Mouse (Mus musculus) olfactory bulb, adult 2 months (tissue): ENCODE results near the gene Abcb6. TPM values are rescaled to one million over a fixed set of nuclear protein-coding genes. Genes with fewer than 3 reads are reported as not detected.
A peak's percentile ranks its signal among the peaks of the same experiment; 100 is the strongest.

Experiments
- H3K27ac ChIP-seq: fragments of 200-500 bp; 2 replicates; pipeline ENCODE4 v1.5.1; 2012; ENCODE audit warnings: low read depth, low read length; ENCODE audit not compliant: insufficient read depth
- H3K4me1 ChIP-seq: fragments of 200-500 bp; 2 replicates; pipeline ENCODE4 v1.6.1; 2012; ENCODE audit warnings: low read length; ENCODE audit not compliant: control insufficient read depth, insufficient read depth
- H3K4me3 ChIP-seq: fragments of 200-500 bp; 2 replicates; pipeline ENCODE4 v1.5.1; 2012; ENCODE audit warnings: mild to moderate bottlenecking, low read depth, low read length, moderate library complexity; ENCODE audit not compliant: insufficient read depth
- CTCF ChIP-seq: fragments of 200-500 bp; IDR thresholded peaks from 2 replicates; pipeline ENCODE4 v1.5.1; 2012; ENCODE audit warnings: low read depth, mild to moderate bottlenecking, low read length, moderate library complexity; ENCODE audit not compliant: insufficient read depth
- POLR2A ChIP-seq: fragments of 200-500 bp; IDR thresholded peaks from 2 replicates; pipeline ENCODE4 v1.6.1; 2012; ENCODE audit warnings: mild to moderate bottlenecking, low read depth, low read length, moderate library complexity; ENCODE audit not compliant: insufficient read depth
- WGBS: fragments of 180-500 bp; shearing (Covaris S2); methylation state at CpG from one replicate; pipeline ENCODE4 v1.1.7; 2018; 5-methylcytosine and 5-hydroxymethylcytosine counted together
- polyA plus RNA-seq: library from polyadenylated mRNA; stranded (reverse); fragments of >200 nt; gene quantifications from 2 replicates; pipeline ENCODE4 v1.2.4, GENCODE M21; 2012; ENCODE audit warnings: low replicate concordance; ENCODE audit not compliant: missing spikeins, insufficient read depth, insufficient read length

The Abcb6 gene
- polyA plus RNA-seq, 1 experiment, result not detected

DNA sequence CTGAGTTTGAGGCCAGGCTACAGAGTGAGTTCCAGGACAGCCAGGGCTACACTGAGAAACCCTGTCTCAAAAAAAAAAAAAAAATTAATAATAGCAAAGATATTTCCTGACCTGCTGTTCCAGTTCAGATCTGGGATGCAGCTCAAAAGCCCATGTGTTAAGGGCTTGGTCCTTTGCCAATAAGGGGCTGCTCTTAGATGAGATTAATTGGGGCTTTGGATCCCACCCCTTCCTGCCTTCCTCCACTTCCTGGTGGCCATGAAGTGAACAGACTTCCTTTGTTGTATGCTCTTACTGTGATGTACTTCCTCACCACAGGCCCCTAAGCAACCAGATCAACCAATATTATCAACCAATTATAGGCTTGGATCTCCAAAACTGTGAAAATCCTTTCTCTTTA is 6.9 kb upstream of the Abcb6 start:
- TF ChIP-seq CTCF (no peak), POLR2A (no peak)
- Histone ChIP-seq H3K4me3 (no peak overlapping the region), H3K27ac (no peak overlapping the region), H3K4me1 (peaks cover 10% of the 10 kb centered on the region)

DNA sequence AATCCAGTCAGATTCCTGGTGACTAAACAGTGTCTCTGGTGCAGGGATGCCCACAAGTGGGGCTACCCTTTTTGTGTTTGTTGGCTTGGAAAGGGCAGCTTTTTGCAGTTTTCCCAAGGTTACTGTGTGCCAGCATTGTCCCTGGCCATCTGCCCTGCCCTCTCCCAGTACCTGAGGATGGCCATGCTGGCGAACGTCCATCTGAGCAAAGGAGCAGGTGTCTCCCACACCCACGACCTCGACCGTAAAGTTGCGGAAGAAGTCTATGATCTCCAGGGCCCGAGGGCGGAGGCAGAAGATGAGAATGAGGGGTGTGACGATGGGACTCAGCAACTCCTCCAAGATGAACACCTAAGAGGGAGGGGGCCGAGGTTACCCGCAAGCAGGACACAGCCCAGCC is 5.3 kb upstream of the Abcb6 start:
- TF ChIP-seq CTCF (no peak), POLR2A (no peak)
- Histone ChIP-seq H3K4me3 (no peak overlapping the region), H3K4me1 (peaks cover 6% of the 10 kb centered on the region), H3K27ac (no peak overlapping the region)
- 92% methylated on average over 11 of the region's 11 CpGs for WGBS

DNA sequence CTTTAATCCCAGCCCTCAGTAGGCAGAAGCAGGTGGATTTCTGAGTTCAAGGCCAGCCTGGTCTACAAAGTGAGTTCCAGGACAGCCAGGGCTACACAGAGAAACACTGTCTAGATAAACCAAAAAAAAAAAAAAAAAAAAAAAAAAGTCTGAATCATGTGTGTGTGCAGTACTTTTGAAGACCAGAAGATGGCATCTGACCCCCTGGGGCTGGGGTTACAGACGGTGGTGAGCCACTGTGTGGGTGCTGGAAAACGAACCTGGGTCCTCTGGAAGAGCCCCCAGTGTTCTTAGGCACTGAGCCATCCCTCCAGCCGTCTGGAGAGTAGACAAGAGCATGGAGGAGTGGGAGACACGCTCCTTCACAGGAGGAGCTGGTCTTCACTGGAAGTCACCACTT is 2.0 kb upstream of the Abcb6 start:
- TF ChIP-seq CTCF, result no peak; the same call in 1 of the 2 replicates
- no peak for TF ChIP-seq POLR2A
- WGBS, result 73% methylated on average over 4 of the region's 4 CpGs
- Histone ChIP-seq H3K27ac (no peak overlapping the region), H3K4me3 (no peak overlapping the region), H3K4me1 (peaks cover 11% of the 10 kb centered on the region)

DNA sequence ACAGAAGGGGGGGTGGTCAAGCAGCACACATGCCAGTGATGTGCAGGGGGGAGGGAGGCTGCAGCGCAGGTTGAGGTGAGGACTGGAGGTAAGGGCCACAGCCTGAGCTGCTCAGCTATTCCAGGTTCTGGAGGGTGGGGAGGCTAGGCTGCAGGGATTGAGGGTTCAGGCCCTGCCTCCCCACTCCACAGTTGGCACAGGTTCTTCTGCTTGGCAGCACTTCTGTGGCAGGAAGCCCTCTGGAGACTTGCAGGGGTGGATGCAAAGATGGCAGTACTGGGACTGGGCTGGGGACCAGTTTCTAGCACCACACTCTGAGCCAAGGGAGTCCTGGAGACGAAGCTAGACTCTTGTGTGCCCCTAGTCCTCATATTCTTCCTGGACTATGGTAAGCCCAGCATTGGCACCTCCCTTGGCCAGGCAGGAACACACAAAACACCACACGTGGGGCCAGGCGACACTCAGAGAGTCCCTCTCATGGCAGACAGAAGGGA is 1.2 kb upstream of the Abcb6 start:
- WGBS, result 73% methylated on average over 4 of the region's 4 CpGs
- H3K4me3 ChIP-seq, result no peak overlapping the region
- H3K27ac ChIP-seq, result no peak overlapping the region
- TF ChIP-seq POLR2A, result no peak
- no peak for TF ChIP-seq CTCF
- peaks cover 11% of the 10 kb centered on the region for H3K4me1 ChIP-seq

DNA sequence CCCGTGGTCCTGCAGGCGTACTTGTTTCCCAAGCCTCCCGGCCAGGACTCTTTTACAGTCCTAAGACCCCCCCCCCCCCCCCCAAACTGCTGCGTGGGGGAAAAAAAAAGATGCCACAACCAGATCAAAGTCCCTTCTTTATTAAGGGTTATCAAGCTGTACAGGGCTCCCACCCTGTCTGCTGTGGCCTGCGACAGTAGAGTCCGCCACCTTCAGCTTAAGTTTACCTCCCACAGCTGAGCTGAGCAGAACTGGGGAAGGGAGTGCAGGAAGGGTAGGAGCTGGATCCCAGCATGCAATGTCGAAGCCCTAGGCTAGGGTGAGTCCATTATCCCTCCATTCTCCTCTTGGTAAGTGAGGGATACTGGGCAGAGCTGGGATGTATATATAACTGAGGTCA is 549 bp upstream of the Abcb6 start:
- TF ChIP-seq CTCF, result no peak
- TF ChIP-seq POLR2A, result no peak
- Histone ChIP-seq H3K4me3 (no peak overlapping the region), H3K27ac (no peak overlapping the region), H3K4me1 (peaks cover 11% of the 10 kb centered on the region)
- whole genome bisulfite sequencing, result 29% methylated on average over 7 of the region's 7 CpGs

- WGBS, result 2% methylated on average over 23 of the region's 23 CpGs
- TF ChIP-seq CTCF (no peak), POLR2A (no peak; the same call in 1 of the 2 replicates)
- H3K27ac ChIP-seq, result no peak overlapping the region
- H3K4me1 ChIP-seq, result peaks cover 11% of the 10 kb centered on the region
- H3K4me3 ChIP-seq, result peak overlapping the region; percentile 70
Observed at GRCm38 (mm10) chr1:75179334-75180104, 673 bp downstream of the Abcb6 start.

DNA sequence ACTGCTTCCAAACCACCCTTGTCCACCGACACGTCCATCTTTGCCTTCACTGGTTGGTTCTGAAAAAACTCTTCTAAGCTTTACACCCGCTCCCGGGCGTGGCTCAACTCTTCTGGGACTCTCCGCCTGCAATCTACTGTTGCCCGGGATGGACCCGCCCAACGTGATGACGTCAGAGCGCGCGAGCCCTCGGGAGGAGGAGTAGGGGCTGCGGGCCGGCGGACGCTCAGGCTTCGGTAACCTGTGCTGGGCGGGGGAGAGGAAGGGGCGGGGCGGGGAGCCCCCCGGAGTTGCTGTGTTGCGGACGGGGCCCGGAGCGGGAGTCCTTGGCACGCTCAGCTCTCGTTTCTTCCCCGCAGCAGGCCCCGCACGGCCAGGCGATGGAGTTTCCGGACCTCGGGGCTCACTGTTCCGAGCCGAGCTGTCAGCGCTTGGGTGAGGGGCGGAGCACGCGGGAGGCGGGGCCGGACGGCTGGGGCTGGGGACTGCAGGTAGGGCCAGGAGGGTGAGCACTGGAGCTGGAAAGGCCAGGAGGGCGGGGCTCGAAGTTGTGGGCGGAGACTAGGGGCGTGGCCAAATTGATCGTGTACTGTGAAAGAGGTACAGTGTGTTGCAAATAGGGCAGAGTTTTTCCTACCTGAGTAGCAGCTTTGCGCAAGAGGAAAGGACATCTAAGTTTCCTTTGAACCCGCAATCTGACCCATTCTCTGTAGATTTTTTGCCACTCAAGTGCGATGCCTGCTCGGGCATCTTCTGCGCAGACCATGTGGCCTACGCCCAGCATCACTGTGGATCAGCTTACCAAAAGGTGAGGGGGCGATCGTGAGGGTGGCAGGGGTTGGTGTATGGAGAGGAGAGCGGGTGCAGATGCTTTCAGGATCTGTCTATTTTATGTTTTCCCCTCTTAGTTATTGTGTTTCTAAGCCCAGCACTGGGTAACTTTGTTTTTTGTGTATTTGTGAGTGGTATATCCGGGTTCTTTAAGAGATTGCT is 11.4 kb downstream of the Abcb6 start, which contains the start of gene Zfand2b:
Gene Zfand2b (plus strand): TSS at position 175 of the 993 bp plus-strand sequence.
- 1% methylated on average over 59 of the region's 59 CpGs for WGBS
- Histone ChIP-seq H3K4me1 (peaks cover 2% of the 10 kb centered on the region; the same call in 1 of the 2 replicates), H3K27ac (no peak within 1 kb of the TSS), H3K4me3 (peak within 1 kb of the TSS; percentile 80)
- peak; percentile 26; the same call in 1 of the 2 replicates for TF ChIP-seq POLR2A
- no peak for TF ChIP-seq CTCF

- H3K4me1 ChIP-seq, result peaks cover 2% of the 10 kb centered on the region; the same call in 1 of the 2 replicates
- TF ChIP-seq POLR2A (no peak), CTCF (no peak)
- no peak overlapping the region for H3K27ac ChIP-seq
- H3K4me3 ChIP-seq, result peak overlapping the region; percentile 80
- WGBS, result 6% methylated on average over 7 of the region's 7 CpGs
Observed at GRCm38 (mm10) chr1:75168093-75168471, 12.1 kb downstream of the Abcb6 start.

DNA sequence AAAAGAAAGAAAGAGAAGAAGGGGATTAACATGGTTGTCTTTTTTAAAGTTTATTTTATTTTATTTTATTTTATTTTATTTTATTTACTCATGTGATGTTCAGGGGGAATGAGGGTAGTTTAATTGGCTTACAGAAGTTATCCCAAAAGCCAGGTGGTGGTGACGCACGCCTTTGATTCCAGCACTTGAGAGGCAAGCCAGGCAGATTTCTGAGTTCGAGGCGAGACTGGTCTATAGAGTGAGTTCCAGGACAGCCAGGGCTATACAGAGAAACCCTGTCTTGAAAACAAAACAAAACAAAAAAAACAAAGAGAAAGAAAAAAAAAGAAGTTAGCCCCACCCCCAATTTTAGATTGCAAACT is 20.0 kb downstream of the Abcb6 start:
- H3K27ac ChIP-seq, result no peak overlapping the region
- 75% methylated on average over 4 of the region's 4 CpGs for WGBS
- no peak overlapping the region for H3K4me3 ChIP-seq
- H3K4me1 ChIP-seq, result no peaks in the 10 kb centered on the region
- TF ChIP-seq POLR2A, result no peak
- TF ChIP-seq CTCF, result no peak
